Mouse (Mus musculus) lung, embryonic 15.5 days (tissue): ENCODE measurements around the gene Mmp15. TPM values are rescaled to one million over a fixed set of nuclear protein-coding genes. Genes with fewer than 3 reads are reported as not detected.

Experiments
- ATAC-seq: fragments of 200-750 bp; cut with Nextera tagmentation; 2 replicates; pipeline ENCODE4 v1.8.0; 2017; ENCODE audit warnings: moderate number of reproducible peaks, borderline replicate concordance; ENCODE audit not compliant: low FRiP score, low TSS enrichment; ENCODE audit errors: extremely low read depth
- H3K27ac ChIP-seq: fragments of 300-500 bp; sonication (generic); 2 replicates; pipeline ENCODE4 v1.5.1; 2015; ENCODE audit warnings: moderate library complexity, mild to moderate bottlenecking, inconsistent platforms
- H3K27me3 ChIP-seq: fragments of 300-500 bp; sonication (generic); 2 replicates; pipeline ENCODE4 v1.6.1; 2015; ENCODE audit warnings: inconsistent platforms
- H3K36me3 ChIP-seq: fragments of 300-500 bp; sonication (generic); 2 replicates; pipeline ENCODE4 v1.6.1; 2015; ENCODE audit warnings: inconsistent platforms
- H3K4me1 ChIP-seq: fragments of 300-500 bp; sonication (generic); 2 replicates; pipeline ENCODE4 v1.6.1; 2015; ENCODE audit warnings: inconsistent platforms
- H3K4me2 ChIP-seq: fragments of 300-500 bp; sonication (generic); 2 replicates; pipeline ENCODE4 v1.6.1; 2015; ENCODE audit warnings: inconsistent platforms, mild to moderate bottlenecking, moderate library complexity
- H3K4me3 ChIP-seq: fragments of 300-500 bp; sonication (generic); 2 replicates; pipeline ENCODE4 v1.5.1; 2015; ENCODE audit warnings: mild to moderate bottlenecking, inconsistent platforms
- H3K9ac ChIP-seq: fragments of 300-500 bp; sonication (generic); 2 replicates; pipeline ENCODE4 v1.6.1; 2015; ENCODE audit warnings: inconsistent platforms
- H3K9me3 ChIP-seq: fragments of 300-500 bp; sonication (generic); 2 replicates; pipeline ENCODE4 v1.6.1; 2016; ENCODE audit warnings: inconsistent platforms
- WGBS: fragments of 180-500 bp; shearing (Covaris S2); methylation state at CpG from one replicate; pipeline ENCODE4 v1.1.7; 2015; 5-methylcytosine and 5-hydroxymethylcytosine counted together
- polyA plus RNA-seq: library from polyadenylated mRNA; unstranded; fragments of >200 nt; fragmentation: Nextera tagmentation; extraction: Ambion mirVana; gene quantifications from 2 replicates; pipeline ENCODE4 v1.2.1, GENCODE M21; 2015

The Mmp15 gene
- polyA plus RNA-seq, 1 experiment from 2014 or later, result 20.4 TPM

DNA sequence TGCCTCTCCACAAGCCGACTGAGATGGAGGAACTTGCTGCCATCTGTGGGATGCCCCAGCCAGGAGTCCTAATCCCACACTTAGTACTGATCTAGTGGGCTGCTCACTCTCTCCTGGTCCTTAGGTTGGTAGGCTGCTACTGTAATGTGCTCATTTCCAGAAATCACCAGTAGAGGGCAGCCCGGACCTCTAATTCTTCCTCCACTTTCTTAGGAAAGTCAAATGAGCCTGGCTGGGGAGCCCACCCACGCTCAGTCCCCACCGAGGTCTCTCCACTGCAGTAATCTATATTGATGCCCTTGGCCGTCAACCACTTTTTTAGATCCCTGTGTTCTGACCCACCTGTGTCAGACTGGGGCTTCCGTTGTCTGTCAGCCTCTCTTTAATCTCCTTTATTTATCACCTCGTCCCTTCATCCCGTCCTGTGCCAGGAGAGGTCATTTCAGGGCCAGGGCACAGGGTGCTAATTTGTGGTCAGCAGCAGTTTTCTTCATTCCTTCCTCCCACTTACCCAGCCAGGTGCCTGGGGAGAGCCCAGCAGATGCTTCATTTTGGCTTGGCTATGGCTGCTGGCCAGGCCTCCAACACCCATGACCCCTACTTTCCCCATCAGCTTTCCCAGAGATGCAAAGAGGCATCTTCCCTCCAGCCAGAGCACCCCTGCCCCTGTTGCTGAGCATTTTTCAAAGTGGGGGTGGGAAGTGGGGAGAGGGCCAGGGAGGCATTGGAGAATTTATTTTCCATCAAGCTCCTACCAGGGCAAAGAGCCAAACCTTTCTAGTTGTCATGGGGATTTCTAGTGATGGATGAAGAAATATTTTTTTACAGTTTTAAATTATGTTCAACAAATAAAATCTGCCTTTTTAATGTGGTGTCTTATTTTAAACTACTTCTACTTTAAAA lies 5.2 kb upstream of the Mmp15 start:
- WGBS, result 14% methylated on average over 8 of the region's 8 CpGs
- Histone ChIP-seq H3K27ac (no peak overlapping the region), H3K36me3 (peaks cover 26% of the 10 kb centered on the region), H3K4me1 (peaks cover 32% of the 10 kb centered on the region), H3K27me3 (peaks cover 9% of the 10 kb centered on the region; the same call in 1 of the 2 replicates), H3K4me3 (no peak overlapping the region), H3K4me2 (no peak overlapping the region), H3K9ac (no peak overlapping the region), H3K9me3 (no peaks in the 10 kb centered on the region)
- ATAC-seq, result peak; percentile 40; the same call in 1 of the 2 replicates

GRCm38 (mm10) chr8:95348356-95348755 lies 3.7 kb upstream of the Mmp15 start:
- H3K4me2 ChIP-seq, result no peak overlapping the region
- no peak overlapping the region for H3K4me3 ChIP-seq
- peaks cover 36% of the 10 kb centered on the region for H3K4me1 ChIP-seq
- peaks cover 17% of the 10 kb centered on the region for H3K36me3 ChIP-seq
- no peaks in the 10 kb centered on the region for H3K9me3 ChIP-seq
- peaks cover 9% of the 10 kb centered on the region; the same call in 1 of the 2 replicates for H3K27me3 ChIP-seq
- ATAC-seq, result no peak
- 87% methylated on average over 2 of the region's 2 CpGs for WGBS
- no peak overlapping the region for H3K27ac ChIP-seq
- H3K9ac ChIP-seq, result no peak overlapping the region

- peaks cover 41% of the 10 kb centered on the region for H3K4me1 ChIP-seq
- no peaks in the 10 kb centered on the region for H3K9me3 ChIP-seq
- H3K36me3 ChIP-seq, result peaks cover 11% of the 10 kb centered on the region
- H3K27ac ChIP-seq, result peak overlapping the region; percentile 34
- WGBS, result 28% methylated on average over 19 of the region's 19 CpGs
- H3K9ac ChIP-seq, result no peak overlapping the region
- no peak for ATAC-seq
- no peak overlapping the region for H3K4me3 ChIP-seq
- H3K4me2 ChIP-seq, result peak overlapping the region; percentile 24
- H3K27me3 ChIP-seq, result peaks cover 9% of the 10 kb centered on the region; the same call in 1 of the 2 replicates
Measured at GRCm38 (mm10) chr8:95348811-95349630, 3.0 kb upstream of the Mmp15 start.

DNA sequence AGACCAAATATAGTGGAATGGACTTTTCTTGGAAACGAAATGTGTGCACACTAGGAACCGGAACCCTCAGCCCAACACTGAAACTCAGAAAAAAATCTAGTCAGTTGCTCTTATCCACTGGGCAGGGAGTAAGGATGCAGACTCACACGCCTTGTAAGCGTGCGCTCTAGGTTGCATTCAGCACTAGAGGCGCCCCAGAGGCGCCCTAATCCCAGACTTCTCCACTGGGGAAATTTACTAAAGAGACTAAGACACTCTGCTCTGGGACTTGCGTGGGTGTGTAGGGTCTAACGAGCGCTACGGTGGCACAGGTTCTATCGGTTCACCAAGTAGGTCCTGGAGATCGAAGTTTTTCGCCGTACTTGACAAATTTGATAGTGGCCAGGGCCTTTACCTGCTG lies 607 bp upstream of the Mmp15 start:
- H3K9ac ChIP-seq, result no peak overlapping the region
- no peaks in the 10 kb centered on the region for H3K9me3 ChIP-seq
- no peak for ATAC-seq
- H3K4me2 ChIP-seq, result peak overlapping the region; percentile 73
- peak overlapping the region; percentile 66 for H3K4me3 ChIP-seq
- H3K27ac ChIP-seq, result no peak overlapping the region
- peaks cover 51% of the 10 kb centered on the region for H3K4me1 ChIP-seq
- WGBS, result 3% methylated on average over 15 of the region's 15 CpGs
- H3K27me3 ChIP-seq, result peaks cover 9% of the 10 kb centered on the region; the same call in 1 of the 2 replicates
- no peaks in the 10 kb centered on the region; the same call in 1 of the 2 replicates for H3K36me3 ChIP-seq

- no peaks in the 10 kb centered on the region for H3K9me3 ChIP-seq
- H3K4me2 ChIP-seq, result peak overlapping the region; percentile 73
- no peaks in the 10 kb centered on the region for H3K36me3 ChIP-seq
- peaks cover 47% of the 10 kb centered on the region for H3K4me1 ChIP-seq
- 2% methylated on average over 60 of the region's 62 CpGs for WGBS
- peak overlapping the region; percentile 65 for H3K9ac ChIP-seq
- peak overlapping the region; percentile 66 for H3K4me3 ChIP-seq
- peak overlapping the region; percentile 78 for H3K27ac ChIP-seq
- peak; percentile 52 for ATAC-seq
- peaks cover 9% of the 10 kb centered on the region; the same call in 1 of the 2 replicates for H3K27me3 ChIP-seq
Measured at GRCm38 (mm10) chr8:95352871-95353866, 1.1 kb downstream of the Mmp15 start.

DNA sequence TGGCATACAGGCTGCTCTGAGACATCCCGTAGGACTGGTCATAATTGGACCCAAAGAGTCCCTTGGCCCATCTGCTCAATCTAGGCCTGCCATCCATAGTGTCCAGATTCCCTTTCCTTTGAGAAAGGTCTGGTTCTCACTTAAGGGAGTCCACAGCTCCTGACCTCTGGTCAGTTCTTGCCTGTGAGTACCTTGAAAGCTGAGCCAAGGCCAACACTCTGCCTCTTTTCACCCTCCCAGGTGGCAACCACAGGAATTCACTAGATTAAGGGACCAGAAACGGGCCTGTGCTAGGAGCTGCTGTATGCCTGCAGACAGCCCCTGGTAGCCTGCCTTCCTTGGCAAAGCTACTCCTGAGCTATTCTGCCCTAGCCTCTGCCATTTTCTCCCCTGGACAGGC lies 2.5 kb downstream of the Mmp15 start:
- Histone ChIP-seq H3K4me3 (no peak overlapping the region), H3K27ac (no peak overlapping the region), H3K27me3 (peaks cover 9% of the 10 kb centered on the region; the same call in 1 of the 2 replicates), H3K9me3 (no peaks in the 10 kb centered on the region), H3K4me2 (0 out of 2 replicates have a peak overlapping the region, but pooled peaks have one; percentile 73), H3K9ac (no peak overlapping the region), H3K4me1 (peaks cover 47% of the 10 kb centered on the region), H3K36me3 (no peaks in the 10 kb centered on the region)
- ATAC-seq, result no peak
- 74% methylated on average over 2 of the region's 2 CpGs for WGBS

DNA sequence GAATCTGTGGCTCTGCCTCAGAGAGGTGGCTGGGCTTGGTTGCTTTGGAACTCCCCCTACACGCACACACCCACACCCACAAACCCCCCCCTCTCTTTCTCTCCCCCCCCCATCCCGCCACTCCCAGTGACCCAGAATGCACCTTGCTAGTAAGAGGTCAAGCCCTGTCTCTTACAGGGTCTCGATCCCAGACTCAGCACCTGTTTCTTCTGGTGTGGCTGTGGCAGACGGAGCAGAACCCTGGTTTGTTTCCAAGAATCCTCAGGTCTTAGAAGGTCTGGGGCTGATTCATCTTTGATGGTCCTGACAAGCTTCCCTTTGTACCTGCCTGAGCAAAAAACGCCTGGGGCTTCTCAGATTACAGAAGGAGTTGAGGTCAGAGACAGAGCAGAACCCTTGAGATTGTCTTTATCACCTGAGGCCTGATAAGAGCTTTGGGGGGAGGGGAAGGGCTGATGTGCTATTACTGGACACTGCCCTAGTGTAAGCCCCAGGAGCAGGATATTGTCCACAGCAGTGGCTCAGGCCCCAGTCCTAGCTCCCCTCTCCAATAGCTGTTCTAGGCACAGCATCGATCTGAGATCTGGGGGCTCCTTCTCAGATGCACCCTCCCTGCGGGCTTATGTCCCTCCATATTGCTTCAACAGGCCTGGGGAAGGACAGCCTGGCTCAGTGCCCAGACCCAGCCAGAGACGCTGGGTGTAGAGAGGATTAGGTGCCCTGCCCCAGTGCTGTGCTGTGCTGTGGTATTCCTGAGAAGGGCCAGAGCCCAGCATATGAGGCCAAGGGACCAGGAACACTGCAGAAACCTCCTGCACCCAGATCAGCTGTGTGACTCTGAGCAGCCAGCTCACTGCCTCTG lies 6.7 kb downstream of the Mmp15 start:
- H3K36me3 ChIP-seq, result no peaks in the 10 kb centered on the region
- 28% methylated on average over 8 of the region's 8 CpGs for WGBS
- no peaks in the 10 kb centered on the region for H3K27me3 ChIP-seq
- H3K27ac ChIP-seq, result peak overlapping the region; percentile 73
- peak; percentile 46; the same call in 1 of the 2 replicates for ATAC-seq
- no peaks in the 10 kb centered on the region for H3K9me3 ChIP-seq
- 0 out of 2 replicates have a peak overlapping the region, but pooled peaks have one; percentile 2 for H3K4me2 ChIP-seq
- H3K9ac ChIP-seq, result no peak overlapping the region
- H3K4me3 ChIP-seq, result no peak overlapping the region
- peaks cover 46% of the 10 kb centered on the region for H3K4me1 ChIP-seq

DNA sequence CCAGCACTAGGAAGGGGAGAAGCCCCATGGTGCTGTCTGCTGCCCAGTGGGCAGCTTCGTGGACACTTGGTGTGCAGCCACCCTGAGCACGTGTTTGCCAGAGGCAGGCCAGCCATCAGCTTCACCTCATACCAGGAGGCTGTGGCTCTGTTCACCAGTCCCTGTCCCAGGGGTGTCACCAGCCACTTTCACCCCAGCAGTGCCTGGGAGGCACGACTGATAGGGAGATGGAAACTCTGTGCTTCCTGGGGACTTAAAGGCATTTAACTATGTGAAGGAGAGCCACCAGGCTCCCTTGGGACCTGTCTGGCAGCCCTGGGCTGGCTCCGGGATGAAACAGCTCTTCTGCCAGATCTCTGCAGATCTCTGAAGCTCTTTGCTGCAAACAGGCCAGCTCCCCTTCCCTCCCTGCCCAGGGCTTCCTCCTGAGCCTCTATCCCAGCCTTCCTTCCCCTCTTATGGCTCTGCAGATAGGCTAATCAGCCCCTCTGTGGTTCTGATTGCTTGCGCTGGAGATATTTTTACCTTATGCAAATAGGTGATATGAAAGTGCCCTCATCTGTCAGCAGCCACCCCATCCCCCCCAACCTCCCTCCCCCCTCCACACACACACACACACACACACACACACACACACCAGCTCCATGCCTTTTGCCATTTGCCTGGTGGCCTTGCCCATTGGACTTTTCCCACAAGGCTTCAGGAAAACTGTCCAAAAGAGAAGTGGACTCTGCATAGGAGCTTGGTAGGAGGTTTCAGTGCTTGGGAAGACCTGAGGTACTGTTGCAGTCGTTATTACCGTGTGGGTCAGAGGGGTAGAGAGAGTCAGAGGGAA lies 8.3 kb downstream of the Mmp15 start:
- H3K27ac ChIP-seq, result peak overlapping the region; percentile 73
- H3K4me1 ChIP-seq, result peaks cover 40% of the 10 kb centered on the region
- H3K4me3 ChIP-seq, result no peak overlapping the region
- ATAC-seq, result no peak
- H3K4me2 ChIP-seq, result no peak overlapping the region
- 30% methylated on average over 7 of the region's 7 CpGs for WGBS
- H3K9ac ChIP-seq, result no peak overlapping the region; the same call in 1 of the 2 replicates
- H3K9me3 ChIP-seq, result no peaks in the 10 kb centered on the region
- no peaks in the 10 kb centered on the region for H3K36me3 ChIP-seq
- H3K27me3 ChIP-seq, result no peaks in the 10 kb centered on the region

DNA sequence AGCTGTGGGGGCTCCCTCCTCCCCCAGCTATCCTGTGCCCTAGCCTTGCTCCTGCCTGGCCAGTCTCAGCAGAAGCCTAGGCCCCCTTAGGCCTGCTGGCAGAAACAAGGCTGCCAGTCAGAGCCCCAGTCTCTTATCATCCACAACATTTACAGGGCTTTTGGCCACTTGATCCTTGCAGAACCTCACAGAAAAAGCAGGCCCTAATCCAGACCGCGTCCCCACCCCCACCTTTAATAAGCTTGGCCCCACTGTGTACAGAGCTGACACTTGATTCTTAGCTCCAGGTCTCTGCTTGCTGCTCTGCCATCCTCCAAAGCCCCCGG lies 8.9 kb downstream of the Mmp15 start:
- no peaks in the 10 kb centered on the region for H3K27me3 ChIP-seq
- no peak for ATAC-seq
- no peaks in the 10 kb centered on the region for H3K36me3 ChIP-seq
- H3K27ac ChIP-seq, result peak overlapping the region; percentile 73
- H3K4me3 ChIP-seq, result no peak overlapping the region
- H3K9ac ChIP-seq, result no peak overlapping the region
- no peak overlapping the region for H3K4me2 ChIP-seq
- no peaks in the 10 kb centered on the region for H3K9me3 ChIP-seq
- 41% methylated on average over 3 of the region's 3 CpGs for WGBS
- peaks cover 38% of the 10 kb centered on the region for H3K4me1 ChIP-seq

DNA sequence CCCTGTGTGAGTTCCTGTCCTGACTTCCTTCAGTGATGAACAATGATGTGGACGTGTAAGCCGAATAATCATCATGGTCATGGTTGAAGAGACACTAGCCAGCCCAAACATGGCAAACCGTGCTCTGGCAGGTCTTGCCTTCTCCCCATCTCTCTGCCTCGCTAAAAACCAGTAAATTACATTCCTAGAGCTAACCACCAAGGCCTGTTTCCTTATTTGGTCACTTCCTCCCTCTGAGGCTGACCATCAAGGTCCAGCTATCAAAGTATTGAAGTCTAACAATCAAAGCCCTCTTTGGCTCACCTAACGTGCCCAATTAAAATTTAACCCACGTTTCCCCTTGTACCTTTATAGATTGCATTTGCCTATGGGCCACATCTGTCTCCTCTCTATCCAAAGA lies 10.2 kb downstream of the Mmp15 start:
- no peaks in the 10 kb centered on the region for H3K27me3 ChIP-seq
- 65% methylated on average over 6 of the region's 6 CpGs for WGBS
- H3K27ac ChIP-seq, result no peak overlapping the region
- ATAC-seq, result no peak
- peaks cover 35% of the 10 kb centered on the region for H3K4me1 ChIP-seq
- no peaks in the 10 kb centered on the region for H3K36me3 ChIP-seq
- H3K9ac ChIP-seq, result no peak overlapping the region
- no peak overlapping the region for H3K4me2 ChIP-seq
- no peaks in the 10 kb centered on the region for H3K9me3 ChIP-seq
- no peak overlapping the region for H3K4me3 ChIP-seq
